Mouse (Mus musculus): ENCODE measurements at regions not wholly inside any gene's neighbourhood (a gene's known extent, or its start where the extent isn't known, plus 50 kb on each side); places are given as distances from the start of the nearest gene placed in this dataset.

DNA sequence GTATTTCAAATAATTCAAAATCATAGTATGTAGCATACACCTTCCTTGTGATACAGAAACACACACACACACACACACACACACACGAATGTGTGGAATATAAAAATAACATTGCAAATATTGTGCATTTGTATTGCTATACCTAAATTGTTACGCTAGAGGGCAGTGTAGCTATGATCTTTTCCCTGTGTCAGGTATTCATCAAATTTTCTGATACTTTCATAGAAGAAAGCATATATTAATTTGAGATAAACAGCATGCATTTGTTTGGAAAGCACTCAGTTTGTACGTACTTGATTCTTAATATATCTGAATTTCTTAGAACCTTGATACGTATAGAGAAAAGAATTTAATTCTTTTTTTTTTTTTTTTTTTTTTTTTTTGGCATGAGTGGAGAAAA, 1700.9 kb upstream of the Sel1l start:
- DNase-seq (ENCODE audit: low read depth): peak; percentile 46

DNA sequence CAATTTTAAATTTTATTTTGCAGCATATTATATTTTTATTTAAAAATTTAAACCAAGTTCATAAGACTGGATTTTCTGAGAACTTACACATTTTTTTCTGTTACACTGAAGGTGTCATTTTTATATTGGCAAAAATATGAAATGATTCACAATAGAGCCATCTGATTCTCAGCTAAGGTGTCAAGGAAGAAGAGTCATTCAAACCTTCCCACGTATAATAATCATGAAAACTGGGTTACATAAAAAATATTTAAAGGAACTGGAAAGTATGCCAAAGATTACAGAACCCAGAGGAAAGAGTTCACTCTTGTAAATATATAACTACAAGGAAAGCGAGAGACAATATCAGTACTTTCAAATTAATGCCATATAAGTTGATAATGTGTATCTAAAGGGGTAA, 1674.5 kb upstream of the Sel1l start:
- no peak for DNase-seq (ENCODE audit: low read depth)

DNA sequence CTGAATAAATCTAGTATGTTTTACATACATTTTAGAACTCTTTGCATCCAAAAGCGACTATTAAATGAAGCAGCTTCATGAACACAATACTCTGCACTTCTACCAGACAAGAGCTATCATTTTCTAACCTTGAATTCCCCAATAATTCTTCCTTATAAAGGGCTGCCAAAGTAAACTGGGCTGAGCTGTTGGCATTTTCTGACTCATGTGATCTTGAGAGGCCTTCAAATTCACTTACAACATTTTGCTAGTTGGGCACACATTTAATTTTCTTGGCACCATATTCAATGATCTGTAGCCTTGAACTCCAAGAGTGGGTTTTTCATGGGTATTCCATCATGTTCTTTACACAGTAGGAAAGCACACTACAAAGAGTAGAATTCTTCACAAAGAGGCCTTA, 1637.4 kb upstream of the Sel1l start:
- DNase-seq (ENCODE audit: low read depth): no peak

DNA sequence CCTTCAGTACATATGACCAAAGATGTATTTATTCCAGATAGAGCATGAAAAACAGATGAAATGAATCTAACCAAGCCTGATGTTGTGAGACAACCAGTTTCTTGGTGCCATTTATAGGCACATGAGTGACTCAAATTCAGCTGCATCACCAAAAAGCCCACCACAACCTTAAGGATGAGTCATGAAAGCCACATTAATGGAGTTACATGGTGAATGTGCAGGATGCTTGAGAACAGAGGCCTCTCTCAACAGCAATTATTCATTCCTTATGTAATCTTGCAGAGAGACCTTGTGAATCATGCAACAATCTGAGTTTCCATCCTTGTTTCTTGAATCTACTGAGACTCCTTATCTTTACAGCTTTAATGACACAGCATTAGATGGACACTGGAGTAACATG, 1613.1 kb upstream of the Sel1l start:
- DNase-seq (ENCODE audit: low read depth): no peak

DNA sequence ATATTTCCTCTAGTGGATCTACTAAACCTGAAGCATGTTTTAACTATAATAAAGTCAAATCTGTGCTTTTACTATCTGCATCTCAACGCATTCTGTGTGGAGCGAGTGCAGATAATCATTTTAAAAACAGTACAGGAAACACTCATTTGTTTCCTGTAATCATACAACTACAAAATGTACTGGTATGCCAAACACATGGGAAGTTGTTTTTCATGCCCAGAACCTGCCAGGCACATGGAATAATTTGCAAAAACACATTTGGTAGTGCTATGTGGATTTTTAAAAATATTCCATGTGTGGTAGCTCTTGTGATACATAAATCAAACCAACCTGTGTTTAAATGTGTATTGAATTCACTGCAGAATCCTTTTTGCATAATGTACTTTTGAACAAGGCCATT, 1600.5 kb upstream of the Sel1l start:
- no peak for DNase-seq (ENCODE audit: low read depth)

DNA sequence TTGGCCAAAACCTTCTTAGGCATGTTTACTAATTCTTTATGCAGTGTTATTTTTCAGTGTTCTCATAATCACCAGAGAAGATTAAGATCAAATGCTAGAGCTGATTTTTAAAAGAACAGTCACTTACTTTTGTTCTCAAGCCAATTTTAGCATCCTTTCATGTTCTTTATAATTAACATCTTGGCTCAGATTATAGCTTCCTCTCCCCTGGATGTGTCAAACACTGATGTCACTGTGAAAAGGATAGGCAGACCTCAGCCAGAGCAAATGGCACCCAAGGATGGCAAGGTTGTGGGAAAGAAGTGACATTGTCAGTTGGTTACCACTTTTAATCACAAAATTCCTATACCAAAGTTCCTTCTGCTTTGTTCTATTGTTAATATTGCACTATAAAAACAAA, 1580.3 kb upstream of the Sel1l start:
- DNase-seq (ENCODE audit: low read depth): no peak

DNA sequence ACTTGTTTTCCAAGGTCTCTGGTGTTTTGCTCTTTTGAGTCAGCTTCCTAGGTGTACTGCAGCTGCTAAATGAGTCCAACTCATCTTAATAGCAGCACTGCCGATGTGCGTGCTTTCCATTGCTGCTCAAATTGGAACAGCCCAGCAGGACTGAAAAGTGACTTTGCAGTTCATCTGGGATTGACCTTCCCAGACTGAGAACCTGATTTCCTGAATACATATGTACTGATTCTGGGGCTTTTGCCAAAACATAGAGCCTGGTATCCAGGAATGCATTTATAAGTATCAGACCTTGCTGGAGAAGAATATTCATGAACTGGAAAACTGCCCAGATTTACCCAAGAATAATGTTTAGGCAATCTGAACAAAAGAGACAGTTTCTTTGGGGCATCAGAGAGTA, 1579.0 kb upstream of the Sel1l start:
- DNase-seq (ENCODE audit: low read depth): no peak

DNA sequence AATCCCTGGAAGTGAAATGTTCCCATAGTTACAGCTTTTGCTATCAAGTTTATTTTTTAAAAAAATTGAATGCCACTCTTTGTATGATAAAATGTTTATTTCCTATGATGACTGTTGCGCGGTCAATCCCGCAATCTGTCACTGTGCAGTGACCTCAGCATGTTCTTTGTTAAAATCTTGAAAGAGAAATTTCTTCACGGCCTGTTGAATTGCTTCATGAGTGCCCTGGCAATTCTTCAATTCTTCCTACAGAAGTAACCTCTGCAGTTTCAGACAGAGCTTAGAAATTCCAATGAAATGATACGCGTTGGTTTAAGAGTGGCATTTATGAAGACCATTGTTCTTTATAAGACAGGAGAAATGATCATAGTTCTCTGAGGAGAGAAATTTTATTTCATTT, 1567.4 kb upstream of the Sel1l start:
- DNase-seq (ENCODE audit: low read depth): no peak

DNA sequence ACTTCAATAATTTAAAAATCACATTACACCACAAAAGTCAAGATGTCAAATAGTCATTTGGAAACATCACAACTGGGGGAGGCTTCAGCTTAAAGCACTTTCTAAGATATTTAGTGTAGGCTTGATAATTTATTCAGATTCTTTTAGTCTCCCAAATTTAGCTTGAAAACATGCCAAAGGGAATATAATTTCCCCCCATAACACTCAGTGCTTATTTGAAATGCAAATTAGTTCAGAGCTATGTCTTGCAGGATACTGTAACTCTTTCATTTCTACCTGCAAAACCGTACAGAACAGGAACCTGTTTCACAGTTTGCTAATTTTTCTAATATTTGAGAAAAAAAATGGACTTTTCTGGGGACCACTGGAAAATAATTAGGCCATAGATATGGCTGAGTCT, 1566.8 kb upstream of the Sel1l start:
- no peak for DNase-seq (ENCODE audit: low read depth)

DNA sequence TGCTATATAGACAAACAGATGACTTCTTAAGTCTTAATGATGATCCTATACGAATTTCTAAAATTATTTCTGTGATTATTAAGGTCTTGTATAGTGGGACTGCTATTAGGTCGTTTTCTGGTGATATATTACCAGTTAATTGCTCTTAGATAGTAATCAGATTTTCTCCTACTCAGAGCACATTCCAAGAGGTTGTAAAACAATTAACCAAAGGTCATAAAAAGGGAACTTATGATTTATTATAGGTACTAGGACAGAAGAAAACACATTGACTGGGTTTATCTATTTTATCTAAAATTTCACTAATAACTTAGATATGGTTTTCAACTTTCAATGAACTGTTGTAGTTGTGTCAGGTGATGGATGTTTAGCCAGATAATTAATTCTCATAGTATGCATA, 1536.6 kb upstream of the Sel1l start:
- no peak for DNase-seq (ENCODE audit: low read depth)

DNA sequence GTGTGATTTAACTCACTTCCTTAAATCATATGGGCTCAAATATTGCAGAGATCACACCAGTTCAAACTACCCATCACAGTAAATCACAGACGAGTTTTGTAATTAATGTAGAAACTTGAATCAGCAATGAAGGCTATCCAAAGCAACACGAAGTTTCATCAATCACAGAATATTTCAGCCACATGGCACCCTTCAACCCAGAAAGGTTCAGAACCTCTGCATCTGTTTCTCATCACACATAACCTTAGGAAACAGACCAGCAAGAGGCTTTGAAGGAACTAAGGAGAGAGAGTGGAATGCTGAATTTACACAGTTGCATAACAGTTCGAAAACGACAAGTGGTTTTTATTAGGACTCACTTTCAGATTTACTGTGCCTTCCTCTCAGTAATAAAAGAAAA, 1494.0 kb upstream of the Sel1l start:
- no peak for DNase-seq (ENCODE audit: low read depth)

DNA sequence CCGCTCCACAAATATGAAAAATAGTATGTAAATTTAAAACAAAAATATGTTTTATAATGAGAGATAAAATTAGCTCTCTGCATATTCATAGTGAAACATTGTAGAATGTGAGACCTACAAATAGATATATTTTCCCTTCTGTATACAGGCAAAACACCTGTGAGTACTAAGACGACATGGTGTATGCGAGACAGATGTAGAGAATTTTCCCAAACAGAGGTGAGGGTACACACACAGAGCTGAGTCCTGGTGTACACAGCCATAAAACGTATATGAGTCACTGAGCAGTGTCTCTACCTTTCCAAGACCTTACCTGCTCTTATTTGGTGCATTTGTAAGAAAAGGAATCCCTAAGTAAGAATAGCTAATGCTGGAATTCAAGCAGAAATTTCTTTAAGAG, 1493.6 kb upstream of the Sel1l start:
- DNase-seq (ENCODE audit: low read depth): no peak

DNA sequence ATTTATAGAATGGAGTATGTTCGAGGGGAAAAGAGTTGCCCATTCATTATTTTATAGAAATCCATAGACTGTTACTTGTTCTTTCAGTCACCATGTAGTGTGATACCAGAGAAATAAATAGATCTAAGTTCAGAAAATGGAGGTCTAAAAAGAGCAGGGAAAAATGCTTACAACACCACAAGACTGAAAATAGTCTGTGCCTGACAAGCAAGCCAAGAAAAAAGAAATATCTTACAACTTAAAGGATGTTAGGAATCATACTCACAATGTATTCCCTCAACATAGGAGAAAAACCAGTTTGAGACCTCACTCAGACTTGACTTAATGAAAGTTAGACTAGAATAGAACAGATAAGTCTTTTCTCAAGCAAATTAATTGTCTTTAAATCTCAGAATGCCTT, 1486.6 kb upstream of the Sel1l start:
- no peak for DNase-seq (ENCODE audit: low read depth)

DNA sequence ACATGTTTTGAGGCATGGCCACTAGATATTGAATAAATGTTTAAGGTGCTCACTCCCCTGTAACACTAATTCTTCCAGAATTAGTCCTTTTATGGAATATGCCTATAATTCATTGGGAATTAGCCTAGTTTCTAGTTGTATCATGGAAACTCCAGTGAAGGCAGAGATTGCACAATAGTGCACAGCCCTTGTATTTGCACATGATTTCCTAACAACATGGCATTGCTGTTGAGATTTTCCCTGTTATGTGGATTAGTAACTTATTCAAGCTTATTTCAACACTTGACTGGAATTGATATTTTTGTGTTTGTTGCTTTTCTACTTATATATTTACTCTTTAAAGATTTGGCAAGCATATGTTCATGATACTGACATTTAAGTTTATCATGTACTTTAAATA, 1463.3 kb upstream of the Sel1l start:
- DNase-seq (ENCODE audit: low read depth): no peak

DNA sequence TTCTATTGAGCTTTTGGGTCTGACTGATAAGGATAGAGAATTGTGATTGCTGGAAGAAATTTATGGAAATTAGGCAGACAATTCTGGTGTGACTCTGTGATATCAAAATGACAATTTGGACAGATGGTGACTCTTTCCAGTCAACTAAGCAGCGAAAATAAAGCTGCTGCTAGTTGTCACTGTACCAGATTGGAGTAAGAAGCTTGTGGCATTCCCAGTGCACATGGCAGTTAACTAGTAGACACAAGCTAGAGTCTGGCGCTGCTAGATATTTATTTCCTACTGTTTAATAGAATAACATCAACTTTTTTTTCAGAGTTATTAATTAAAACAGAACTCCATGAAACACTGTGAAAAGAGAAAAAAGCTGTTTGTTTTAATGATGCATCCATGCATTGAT, 1432.9 kb upstream of the Sel1l start:
- DNase-seq (ENCODE audit: low read depth): no peak

DNA sequence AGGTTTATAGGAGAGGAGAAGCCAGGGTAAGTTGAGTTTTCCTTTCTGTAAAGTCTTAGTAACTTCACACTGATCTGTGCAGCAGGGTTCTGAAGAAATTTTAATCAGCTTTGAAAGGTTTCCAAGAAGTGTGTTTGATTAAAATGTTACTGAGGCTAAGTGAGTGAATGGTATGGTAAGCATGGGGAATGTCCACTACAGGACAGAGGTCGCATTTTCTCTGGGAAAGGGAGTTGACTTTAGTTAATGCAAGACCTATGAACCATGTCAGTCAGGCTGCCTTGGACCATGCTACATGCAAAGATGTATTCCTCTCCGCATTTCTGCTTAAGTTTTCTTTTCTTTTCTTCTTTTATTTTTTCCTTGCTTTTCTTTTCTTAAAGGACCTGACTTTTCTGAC, 1424.7 kb upstream of the Sel1l start:
- no peak for DNase-seq (ENCODE audit: low read depth)

DNA sequence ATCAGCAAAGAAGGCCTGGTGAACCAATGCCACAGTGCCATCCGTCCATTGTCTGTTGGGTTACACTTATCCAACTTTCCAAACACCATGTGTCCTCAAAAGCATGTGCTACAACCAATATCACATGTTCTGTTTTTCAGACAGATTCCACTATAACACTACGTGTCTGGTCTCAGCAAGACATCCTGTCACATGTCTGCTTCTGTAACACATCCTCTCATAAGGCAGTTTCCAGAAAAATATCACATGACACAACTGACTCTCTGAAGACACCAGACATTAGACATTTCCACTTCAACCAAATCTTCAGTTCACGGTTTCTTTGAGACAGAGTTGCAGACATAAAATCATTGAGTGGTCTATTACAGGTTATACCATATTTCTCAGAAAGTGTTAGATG, 1381.3 kb upstream of the Sel1l start:
- no peak for DNase-seq (ENCODE audit: low read depth)

DNA sequence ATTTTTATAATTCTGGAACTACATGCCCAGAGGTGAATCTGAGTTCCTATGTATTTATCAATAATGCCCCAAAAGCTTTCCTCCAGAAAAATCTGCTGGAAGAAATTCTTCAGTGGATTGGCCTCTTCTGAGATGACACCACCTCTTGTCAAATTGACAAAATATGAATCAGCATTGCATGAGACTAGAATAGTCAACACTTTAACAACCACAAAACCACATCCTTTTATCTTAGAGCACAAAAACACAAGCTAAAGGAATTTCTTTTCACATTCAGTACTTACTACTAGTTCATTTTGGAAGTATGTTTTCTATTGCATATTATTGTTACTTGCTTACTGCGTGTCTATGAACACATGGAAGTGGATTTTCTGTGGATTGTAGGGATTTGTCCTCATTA, 1377.9 kb upstream of the Sel1l start:
- DNase-seq (ENCODE audit: low read depth): no peak

DNA sequence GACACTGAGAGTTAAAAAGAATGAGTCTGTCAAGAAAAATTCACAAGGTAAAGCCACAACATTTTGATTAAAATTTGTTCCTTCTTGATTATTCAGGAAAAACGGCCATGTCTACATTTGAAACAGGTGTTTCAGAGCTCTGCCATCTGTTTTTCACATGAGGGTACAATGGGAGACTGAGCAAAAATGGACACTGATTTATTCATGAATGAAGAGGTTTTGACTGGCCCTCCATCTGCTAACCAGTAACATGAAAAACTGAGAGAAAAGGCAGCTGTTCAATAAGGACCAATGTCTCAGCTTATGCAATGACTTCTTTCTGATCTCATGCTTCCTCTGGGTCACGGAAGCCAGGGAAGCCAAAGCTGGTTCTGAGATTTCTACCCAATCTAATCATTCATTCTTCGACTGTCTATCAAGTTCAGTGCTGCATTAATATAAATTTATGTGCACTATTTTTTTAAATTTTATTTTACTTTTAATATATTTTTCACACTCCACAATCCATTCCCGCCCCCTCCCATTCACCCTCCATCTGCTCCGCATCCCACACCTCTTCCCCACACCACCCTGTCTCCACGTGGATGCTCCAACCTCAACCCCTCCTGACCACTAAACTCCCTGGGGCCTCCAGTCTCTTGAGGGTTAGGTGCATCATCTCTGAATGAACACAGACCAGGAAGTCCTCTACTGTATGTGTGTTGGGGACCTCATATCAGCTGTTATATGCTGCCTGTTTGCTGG, 1372.4 kb upstream of the Sel1l start:
- DNase-seq (ENCODE audit: low read depth): no peak

DNA sequence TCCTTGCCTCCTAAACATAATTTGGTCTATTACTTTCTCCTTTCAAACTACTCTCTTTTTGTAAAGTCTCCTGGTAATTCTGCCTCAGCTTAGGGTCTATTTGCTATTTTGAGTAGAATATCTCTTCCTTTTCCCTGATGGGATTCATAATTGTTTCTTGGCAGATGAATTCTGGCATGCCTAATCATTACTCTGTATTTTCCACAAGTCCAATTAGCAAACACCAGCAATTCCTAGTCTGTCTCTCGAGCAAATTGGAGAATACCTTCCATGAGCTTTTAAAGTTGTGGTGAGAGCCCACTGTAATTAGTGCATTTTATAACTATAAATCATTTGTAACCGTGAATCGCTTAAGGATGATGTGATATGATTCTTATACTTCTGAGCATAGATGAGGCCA, 1358.6 kb upstream of the Sel1l start:
- no peak for DNase-seq (ENCODE audit: low read depth)

DNA sequence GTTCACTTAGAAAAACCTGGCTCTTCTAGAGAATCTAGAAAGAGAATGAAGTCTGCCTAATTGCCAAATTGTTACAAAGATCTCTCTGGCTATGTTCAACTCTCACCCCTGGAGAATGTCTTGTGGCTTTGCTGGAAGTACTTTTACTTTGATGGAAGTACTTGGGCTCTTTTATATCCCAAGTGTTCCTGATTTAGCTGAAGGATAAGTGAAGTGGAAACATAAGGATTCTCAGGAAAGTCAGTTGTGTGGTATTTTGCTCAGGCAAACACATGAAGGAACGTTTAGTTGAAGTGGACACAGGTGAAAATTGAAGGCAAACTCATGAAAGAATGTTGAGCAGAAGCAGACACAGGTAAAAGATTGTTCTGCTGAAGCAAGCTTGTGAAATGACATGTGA, 1340.0 kb upstream of the Sel1l start:
- no peak for DNase-seq (ENCODE audit: low read depth)

DNA sequence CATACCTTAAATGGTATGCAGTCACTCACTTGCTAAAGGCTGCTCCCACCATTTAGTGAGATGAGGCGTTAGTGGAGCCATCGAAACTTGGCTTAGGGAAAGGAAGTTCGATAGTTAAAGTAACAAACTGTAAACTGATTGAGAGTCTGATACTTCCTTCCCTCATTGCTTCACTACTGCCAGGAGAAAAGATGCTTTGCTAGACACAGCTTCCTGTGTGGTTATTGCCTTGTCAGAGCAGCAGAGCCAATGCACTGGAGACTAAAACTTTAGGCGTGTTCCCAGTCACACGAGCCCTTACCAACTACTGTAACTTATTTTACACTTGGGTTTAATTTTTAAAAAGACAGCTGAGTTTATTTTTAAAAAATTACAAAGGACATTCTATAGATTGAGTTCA, 1324.8 kb upstream of the Sel1l start:
- DNase-seq (ENCODE audit: low read depth): no peak

DNA sequence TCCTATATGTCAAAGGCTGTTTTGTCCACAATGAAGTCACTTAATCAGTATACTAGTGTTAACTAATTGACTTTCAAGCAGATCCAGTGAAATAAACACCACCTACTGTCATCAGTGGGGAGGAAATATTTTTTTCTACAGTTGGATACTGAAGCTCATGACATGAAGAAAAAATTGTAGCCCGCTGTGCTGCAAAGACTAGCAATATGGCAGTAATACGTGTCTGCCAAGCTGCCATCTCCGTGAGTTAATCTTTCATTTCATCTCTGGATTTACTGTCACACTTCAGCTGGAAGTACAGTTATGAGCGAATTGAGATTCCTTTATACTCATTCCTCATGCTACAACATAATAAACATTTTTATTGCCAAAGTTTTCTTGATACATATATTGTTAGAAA, 1311.3 kb upstream of the Sel1l start:
- DNase-seq (ENCODE audit: low read depth): no peak

DNA sequence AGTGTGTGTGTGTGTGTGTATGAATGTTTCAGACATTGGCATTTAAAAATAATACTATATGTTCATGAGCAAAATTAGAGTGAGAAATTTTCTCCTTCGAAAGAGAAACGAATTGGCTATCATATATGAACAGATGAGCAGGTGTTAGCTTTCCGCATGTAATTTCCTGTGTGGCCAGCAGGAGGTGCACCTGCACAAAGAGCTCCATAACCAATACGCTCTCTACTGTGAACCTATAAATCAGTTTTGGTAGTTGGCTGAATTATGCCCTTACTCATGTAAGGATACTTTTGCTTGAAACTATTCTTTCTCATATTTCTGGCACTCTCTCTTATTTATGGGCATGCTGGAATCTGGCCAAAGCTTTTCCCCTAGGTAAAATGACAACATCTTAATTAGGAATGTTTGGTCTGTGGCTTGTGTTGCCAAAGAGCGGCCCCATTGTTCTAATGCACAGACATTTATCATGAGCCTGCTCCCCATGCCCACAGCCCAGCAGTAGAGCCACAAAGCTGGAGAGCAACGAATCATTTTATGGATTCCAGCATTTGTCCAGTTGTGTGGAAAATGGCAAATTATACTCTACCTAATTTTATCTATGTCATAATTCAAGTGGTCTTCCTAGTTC, 1303.8 kb upstream of the Sel1l start:
- peak; percentile 30 for DNase-seq (ENCODE audit: low read depth)
